Mouse (Mus musculus): ENCODE data around the gene Gm44973.

GRCm38 (mm10) chr7:5020000-5020681, 4.8 kb downstream of the Gm44973 start, which contains the start of the genes Zfp865 and Ccdc106:
- TF ChIP-seq CTCF (IDR thresholded peaks at IDR 0.05; ENCODE audit: borderline replicate concordance, insufficient read depth, low read length), result no peak
- TF ChIP-seq POLR2A (IDR thresholded peaks at IDR 0.05; ENCODE audit: low read depth, low read length), result peak; percentile 63
